8 mouse cellular contexts compared by ENCODE assay signal in genomic region chr10:111472686-111473510, GRCm38 (mm10). TPM values are rescaled to one million over a fixed set of nuclear protein-coding genes. Genes with fewer than 3 reads are reported as not detected.
DNase-seq lines count a peak whose midpoint lies in the region; ATAC-seq lines count a peak whose summit lies in the region.

Gene Nap1l1 (plus strand): TSS chr10:111473223.

- peak; percentile 98 for ATAC-seq in inflammation-experienced regulatory T-cells, adult 6 months
- ATAC-seq in megakaryocyte-erythroid progenitor cell, adult 5-6 weeks (replicated peaks; ENCODE audit: low FRiP score, low TSS enrichment, poor library complexity, severe bottlenecking): peak; percentile 95

- peak; percentile 98 to 99 for DNase-seq in adrenal gland, adult (ENCODE audit: inconsistent age in 2 of 2, low spot score in 1 of 2)
- peak; percentile 98 for DNase-seq in embryo, embryonic 10.5 days (ENCODE audit: low spot score)
- peak; percentile 95 for DNase-seq in gastrocnemius, postnatal 14 days
- peak; percentile 94 to 97 for DNase-seq in left cerebral cortex, postnatal 10 days (ENCODE audit: extremely low spot score in 1 of 2, low spot score in 2 of 2)
- peak; percentile 99 for DNase-seq in right cerebral cortex, postnatal 25 days
- DNase-seq in urinary bladder, postnatal 4 days (ENCODE audit: low spot score in 2 of 2): peak; percentile 96 to 97

- intact Hi-C loops in gastrocnemius, postnatal 14 days (cut with DNase I; ENCODE audit: low total_unique reads): loop anchor here (10.0 kb wide), 1 partner anchor 178 kb away; the partner anchor contains the start of gene Bbs10
- intact Hi-C loops in left cerebral cortex, postnatal 10 days (cut with DNase I): loop anchor here (5.0 kb wide), 1 partner anchor 176 kb away; the partner anchor contains the start of gene Bbs10

RNA-seq across cellular contexts. Expression of gene Nap1l1, which starts in this region (rescaled TPM):
- 10 to 100 TPM; 43.8 to 49.0 TPM for total RNA-seq in gastrocnemius, postnatal 14 days (2021)
- polyA plus RNA-seq in inflammation-experienced regulatory T-cells, adult 6 months (2017; shearing (Covaris generic)): 100 to 1,000 TPM; 122 to 256 (median 122) TPM
- total RNA-seq in left cerebral cortex, postnatal 10 days (2021): 100 to 1,000 TPM; 237 to 241 TPM
- 549 and 560 TPM in 2 replicates for total RNA-seq in megakaryocyte-erythroid progenitor cell, adult 5-6 weeks (2014; fragmentation: Nextera tagmentation)
- 733 and 821 TPM in 2 replicates for total RNA-seq in megakaryocyte-erythroid progenitor cell, adult 5-6 weeks (2017)

Comparison
In these comparisons a context has a peak if more than half of its experiments do, and no peak if none do; other contexts are left out.
1. Peak in every context shown above with its lines: DNase-seq and ATAC-seq.
2. RNA of gene Nap1l1 (total RNA-seq): 549 to 821 TPM in megakaryocyte-erythroid progenitor cell, adult 5-6 weeks and 237 to 241 TPM in left cerebral cortex, postnatal 10 days; 43.8 to 49.0 TPM in gastrocnemius, postnatal 14 days; every median in the first group is over 4 times any median in the second.